Mouse (Mus musculus) testis, adult 2 months (tissue): ENCODE data around the gene Col4a4. TPM values are rescaled to one million over a fixed set of nuclear protein-coding genes. Genes with fewer than 3 reads are reported as not detected.

ENCODE experiments used
- H3K27ac ChIP-seq: fragments of 200-500 bp; 2 replicates; pipeline ENCODE4 v1.5.1; 2012; ENCODE audit warnings: low read depth, low read length; ENCODE audit not compliant: control insufficient read depth, insufficient read depth
- H3K27me3 ChIP-seq: fragments of 200-500 bp; 2 replicates; pipeline ENCODE4 v1.6.1; 2012; ENCODE audit warnings: mild to moderate bottlenecking, low read length, moderate library complexity; ENCODE audit not compliant: control insufficient read depth, insufficient read depth
- H3K36me3 ChIP-seq: fragments of 200-500 bp; 2 replicates; pipeline ENCODE4 v1.6.1; 2012; ENCODE audit warnings: mild to moderate bottlenecking, low read length; ENCODE audit not compliant: control insufficient read depth, insufficient read depth
- H3K4me1 ChIP-seq: fragments of 200-500 bp; 2 replicates; pipeline ENCODE4 v1.6.1; 2012; ENCODE audit warnings: low read length; ENCODE audit not compliant: control insufficient read depth, insufficient read depth
- H3K4me3 ChIP-seq: fragments of 200-500 bp; 2 replicates; pipeline ENCODE4 v1.5.1; 2012; ENCODE audit warnings: low read depth, mild to moderate bottlenecking, low read length, moderate library complexity, mixed read lengths; ENCODE audit not compliant: control insufficient read depth
- CTCF ChIP-seq: fragments of 200-500 bp; IDR thresholded peaks from 2 replicates; pipeline ENCODE4 v1.5.1; 2012; ENCODE audit warnings: low read depth, mild to moderate bottlenecking, inconsistent platforms, low read length, moderate library complexity; ENCODE audit not compliant: control insufficient read depth, insufficient read depth, insufficient replicate concordance
- POLR2A ChIP-seq: fragments of 200-500 bp; IDR thresholded peaks from 2 replicates; pipeline ENCODE4 v1.6.1; 2012; ENCODE audit warnings: low read depth, mild to moderate bottlenecking, inconsistent platforms, low read length, moderate library complexity; ENCODE audit not compliant: control insufficient read depth
- polyA plus RNA-seq: library from polyadenylated mRNA; depleted of rRNA; stranded (reverse); fragments of >200 nt; gene quantifications from 2 replicates; pipeline ENCODE4 v1.2.3, GENCODE M21; 2012

The Col4a4 gene
- polyA plus RNA-seq, 1 experiment = 5.4 TPM

DNA sequence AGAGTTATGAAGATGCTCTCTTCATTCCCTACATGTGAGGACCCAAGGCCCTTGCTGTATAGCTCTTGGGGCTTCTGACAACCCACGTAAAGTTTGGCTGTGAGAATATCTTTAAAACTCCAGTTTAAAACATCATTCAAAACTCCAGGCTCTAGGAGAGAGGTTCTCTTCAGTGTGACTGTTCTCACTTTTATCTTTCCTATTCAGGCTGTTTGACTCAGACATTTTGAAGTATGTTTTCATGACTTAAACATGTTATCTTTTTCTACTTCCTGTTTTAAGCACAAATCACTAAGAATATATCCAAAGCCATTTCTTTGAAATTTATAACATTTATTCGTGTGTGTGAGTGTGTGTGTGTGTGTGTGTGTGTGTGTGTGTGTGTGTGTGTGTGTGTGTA lies 38.8 kb upstream of the Col4a4 start:
- Histone ChIP-seq H3K27ac (no peak overlapping the region), H3K27me3 (no peaks in the 10 kb centered on the region), H3K4me3 (no peak overlapping the region), H3K4me1 (no peaks in the 10 kb centered on the region), H3K36me3 (no peaks in the 10 kb centered on the region)
- no peak for TF ChIP-seq CTCF
- TF ChIP-seq POLR2A = no peak

DNA sequence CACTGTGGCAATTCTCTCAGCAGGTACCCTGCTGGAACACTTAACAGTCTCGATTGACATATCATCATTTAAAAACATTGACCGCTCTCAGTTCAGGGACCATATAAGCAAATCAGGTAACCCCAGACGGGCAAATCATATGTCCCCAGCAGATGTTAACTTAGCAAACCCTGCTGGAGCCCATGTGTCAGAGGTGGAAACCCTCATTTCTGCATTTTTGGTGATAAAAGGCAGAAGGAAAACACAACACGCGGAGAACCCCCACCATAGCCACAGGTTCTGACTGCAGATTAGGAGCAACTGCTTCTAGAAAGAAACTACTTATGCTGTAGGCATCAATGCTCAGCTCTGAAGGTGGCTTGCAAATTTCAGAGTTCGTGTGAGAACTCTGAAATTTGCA lies 38.3 kb upstream of the Col4a4 start:
- no peak overlapping the region for H3K27ac ChIP-seq

DNA sequence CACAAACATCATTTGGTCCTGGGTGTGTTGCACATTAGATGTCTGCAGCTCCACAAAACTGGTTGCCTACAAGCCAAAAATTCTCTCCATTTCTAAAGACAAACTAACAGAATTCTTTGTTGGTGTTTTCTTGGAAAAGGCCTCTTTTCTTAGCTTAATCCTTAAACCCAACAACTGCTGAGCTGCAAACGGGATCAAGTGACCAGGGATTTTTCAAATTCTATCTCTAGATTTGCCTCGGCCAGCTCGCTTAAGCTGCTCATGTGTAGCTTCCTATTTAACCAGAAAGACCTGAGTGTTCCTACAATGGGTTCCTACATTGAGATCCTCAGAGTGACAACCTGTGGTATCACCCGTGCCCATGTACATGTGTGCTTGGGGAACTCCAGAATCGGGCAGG lies 33.3 kb upstream of the Col4a4 start:
- no peak for TF ChIP-seq POLR2A
- TF ChIP-seq CTCF = no peak
- no peak overlapping the region for H3K27ac ChIP-seq
- no peaks in the 10 kb centered on the region for H3K4me1 ChIP-seq
- H3K36me3 ChIP-seq = no peaks in the 10 kb centered on the region
- no peaks in the 10 kb centered on the region for H3K27me3 ChIP-seq
- no peak overlapping the region for H3K4me3 ChIP-seq

More for the DNA sequence above, 38.3 kb upstream of the Col4a4 start:
- H3K4me1 ChIP-seq = no peaks in the 10 kb centered on the region
- TF ChIP-seq CTCF = no peak
- no peak for TF ChIP-seq POLR2A
- H3K4me3 ChIP-seq = no peak overlapping the region
- no peaks in the 10 kb centered on the region for H3K36me3 ChIP-seq
- H3K27me3 ChIP-seq = no peaks in the 10 kb centered on the region

DNA sequence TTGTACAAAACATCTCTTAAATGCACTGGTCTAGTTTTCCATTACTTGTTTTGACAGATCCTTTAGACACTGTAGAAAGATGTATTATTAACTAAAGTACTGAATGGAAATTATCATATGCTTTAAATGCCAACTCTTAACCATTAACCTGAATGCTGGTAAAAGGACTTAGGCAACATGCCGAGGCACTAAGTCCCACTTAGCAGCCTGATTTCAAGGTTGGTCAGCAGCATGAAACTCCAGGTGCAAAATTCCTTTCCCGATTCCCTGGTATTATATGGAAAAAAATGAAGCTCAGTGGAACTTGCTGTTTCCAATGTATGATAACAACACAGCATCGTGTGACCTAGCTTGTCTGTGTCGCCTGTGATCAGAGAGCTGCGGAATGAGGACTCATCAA lies 31.9 kb upstream of the Col4a4 start:
- H3K4me1 ChIP-seq = no peaks in the 10 kb centered on the region
- H3K36me3 ChIP-seq = no peaks in the 10 kb centered on the region
- no peak overlapping the region for H3K27ac ChIP-seq
- no peak for TF ChIP-seq CTCF
- TF ChIP-seq POLR2A = no peak
- H3K27me3 ChIP-seq = no peaks in the 10 kb centered on the region
- no peak overlapping the region for H3K4me3 ChIP-seq

DNA sequence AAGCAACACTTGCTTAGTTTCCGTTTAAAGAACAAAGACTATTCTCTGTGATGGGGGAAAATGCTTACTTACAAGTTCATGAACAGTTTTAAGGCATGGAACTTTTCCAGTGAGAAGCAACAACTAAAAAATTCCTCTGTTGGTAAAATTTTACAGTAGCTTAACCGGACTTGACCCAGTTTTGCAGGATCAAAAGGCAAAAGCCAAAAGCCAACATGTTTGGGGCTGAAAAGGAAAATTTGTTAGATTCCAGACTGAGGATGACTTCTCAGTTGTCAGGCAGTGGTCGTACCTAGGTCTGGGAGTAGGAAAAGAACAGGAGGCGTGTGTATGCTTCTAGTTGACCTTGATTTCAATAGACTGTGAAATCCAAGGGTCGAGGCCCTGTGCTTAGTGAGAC lies 31.4 kb upstream of the Col4a4 start:
- H3K27me3 ChIP-seq = no peaks in the 10 kb centered on the region
- TF ChIP-seq CTCF = no peak
- no peak for TF ChIP-seq POLR2A
- no peaks in the 10 kb centered on the region for H3K4me1 ChIP-seq
- no peaks in the 10 kb centered on the region for H3K36me3 ChIP-seq
- no peak overlapping the region for H3K27ac ChIP-seq
- no peak overlapping the region for H3K4me3 ChIP-seq

DNA sequence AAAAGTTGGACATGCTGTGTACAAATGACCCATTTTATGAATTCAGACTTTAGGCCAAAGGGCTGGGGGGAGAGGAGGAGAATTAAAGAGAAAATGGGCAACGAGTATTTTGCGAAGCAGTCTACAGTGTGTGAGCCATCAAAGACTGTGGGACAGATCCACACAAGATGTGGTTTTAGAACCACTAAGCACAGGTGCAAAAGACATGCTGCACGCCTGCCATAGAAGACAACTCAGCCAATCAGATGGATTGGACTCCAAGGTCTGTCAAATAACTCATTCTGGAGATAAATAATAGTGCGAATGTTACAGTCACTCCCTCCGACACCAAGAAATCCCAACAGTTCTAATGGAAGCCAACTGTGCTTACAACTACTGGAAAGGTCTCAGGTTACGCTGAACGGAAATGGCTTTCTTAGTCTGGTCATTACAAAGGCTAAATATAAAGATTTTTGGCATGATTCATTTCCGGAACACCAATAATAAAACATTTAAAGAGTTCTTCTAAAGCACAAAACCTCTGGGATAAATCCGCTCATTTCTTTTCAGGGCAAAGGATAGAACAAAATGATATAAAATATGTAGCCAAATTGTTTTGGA lies 25.5 kb upstream of the Col4a4 start:
- Histone ChIP-seq H3K27ac (no peak overlapping the region), H3K4me3 (no peak overlapping the region), H3K27me3 (no peaks in the 10 kb centered on the region), H3K36me3 (no peaks in the 10 kb centered on the region), H3K4me1 (no peaks in the 10 kb centered on the region)
- TF ChIP-seq POLR2A = no peak
- no peak for TF ChIP-seq CTCF

DNA sequence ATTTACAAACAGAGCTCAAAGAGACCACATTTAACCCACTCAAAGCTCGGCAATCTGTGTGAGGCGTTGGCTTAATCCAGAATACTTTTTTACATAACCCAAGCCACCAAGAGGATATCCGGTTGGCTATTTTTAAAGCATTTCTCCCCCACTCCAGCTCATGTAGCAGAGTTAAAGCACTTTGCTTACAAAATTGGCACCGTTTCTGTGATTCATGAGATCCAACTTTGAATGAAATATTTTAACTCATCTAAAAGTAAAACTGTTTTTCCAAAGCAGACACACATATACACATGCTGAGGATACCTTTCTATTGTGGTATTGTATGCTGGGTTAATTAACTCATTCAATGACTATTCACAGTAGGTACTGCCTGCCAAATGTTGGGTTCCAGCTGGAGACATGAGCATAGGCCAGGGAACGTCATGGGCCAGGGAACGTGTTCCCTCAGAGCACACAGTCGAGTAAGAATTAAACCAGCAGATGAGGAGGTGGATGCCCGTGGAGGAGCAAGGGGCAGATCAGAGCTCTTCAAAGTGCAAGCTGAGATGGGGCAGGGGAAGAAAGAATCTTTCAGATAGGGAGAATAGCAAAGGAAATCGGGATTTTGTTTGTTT lies 22.1 kb upstream of the Col4a4 start:
- Histone ChIP-seq H3K36me3 (no peaks in the 10 kb centered on the region), H3K4me1 (no peaks in the 10 kb centered on the region), H3K27ac (no peak overlapping the region), H3K27me3 (no peaks in the 10 kb centered on the region), H3K4me3 (no peak overlapping the region)
- TF ChIP-seq CTCF (no peak), POLR2A (no peak)
